Mouse (Mus musculus) neutrophil, adult 5-6 weeks (primary cell): ENCODE measurements around the gene 9330161L09Rik. TPM values are rescaled to one million over a fixed set of nuclear protein-coding genes. Genes with fewer than 3 reads are reported as not detected.
"Not testable (repeated sequence)": the region's sequence is repeated elsewhere in the genome, so short reads cannot be mapped to it uniquely, and the experiment has no call there.

Source experiments
- ATAC-seq: fragments of 151-379, 151-347 bp; 2 replicates; pipeline ENCODE4 v1.8.0; 2017; ENCODE audit warnings: mild to moderate bottlenecking, moderate TSS enrichment; ENCODE audit not compliant: insufficient number of reproducible peaks, poor library complexity, low FRiP score, severe bottlenecking; ENCODE audit errors: extremely low read depth
- total RNA-seq: library from RNA; stranded (forward); fragments of 200-1000 nt; gene quantifications from 2 replicates; pipeline ENCODE4 v1.2.3, GENCODE M21; 2017

The 9330161L09Rik gene
- 1.6 and 2.3 TPM in 2 replicates for total RNA-seq

- no peak for ATAC-seq
Observed at GRCm38 (mm10) chr12:103407720-103408119, at the start of gene 9330161L09Rik. Gene 9330161L09Rik (minus strand): TSS chr12:103407820.

DNA sequence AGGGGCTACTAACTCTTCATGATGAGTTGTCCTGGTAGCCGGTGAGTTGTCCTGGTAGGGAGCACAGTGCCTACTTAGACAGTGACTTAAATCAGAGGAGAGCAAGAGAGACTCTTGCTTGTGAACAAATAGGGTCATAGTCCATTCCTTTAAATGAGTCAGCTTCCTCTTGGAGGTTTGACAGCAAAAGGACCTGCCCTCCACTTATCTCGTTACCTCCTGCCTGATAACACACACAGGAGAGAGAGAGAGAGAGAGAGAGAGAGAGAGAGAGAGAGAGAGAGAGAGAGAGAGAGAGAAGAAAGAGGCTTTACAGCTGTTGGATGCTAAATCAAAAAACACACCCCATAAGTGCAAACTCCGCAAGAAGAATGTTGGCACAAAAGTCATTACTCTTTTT lies 49.5 kb upstream of the 9330161L09Rik start, which contains the start of gene Ifi27l2b:
TSS of gene Ifi27l2b (minus strand) at position 84 of the 400 bp plus-strand sequence.
- ATAC-seq, result no peak

DNA sequence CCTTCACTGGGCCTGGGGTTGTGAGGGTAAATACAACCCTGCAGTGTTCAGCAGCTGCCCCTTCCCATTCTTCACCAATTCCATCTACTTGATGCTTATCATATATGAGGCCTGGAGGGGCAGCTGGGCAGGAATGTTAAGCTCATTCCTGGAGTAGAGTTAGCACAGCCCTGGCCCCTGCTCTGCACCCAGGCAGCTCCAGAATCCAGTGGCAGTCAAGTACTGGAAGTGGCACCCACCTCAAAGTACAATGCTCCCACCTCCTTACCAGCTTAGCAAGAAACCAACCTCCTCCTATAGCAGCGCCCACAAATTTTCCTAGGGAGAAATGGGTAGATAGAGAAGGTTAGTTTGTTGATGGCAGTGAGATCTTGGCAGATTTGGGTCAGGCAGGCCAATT lies 49.1 kb upstream of the 9330161L09Rik start:
- not testable (repeated sequence) for ATAC-seq

- no peak for ATAC-seq
Observed at GRCm38 (mm10) chr12:103453361-103453760, 45.7 kb upstream of the 9330161L09Rik start.

GRCm38 (mm10) chr12:103445060-103445459 lies 37.4 kb upstream of the 9330161L09Rik start:
- ATAC-seq, result no peak

- not testable (repeated sequence) for ATAC-seq
Observed at GRCm38 (mm10) chr12:103444261-103444660, 36.6 kb upstream of the 9330161L09Rik start.

- ATAC-seq, result peak; percentile 69
Observed at GRCm38 (mm10) chr12:103443524-103443923, 35.9 kb upstream of the 9330161L09Rik start, which contains the start of gene Ifi27l2a. Gene Ifi27l2a (minus strand): TSS chr12:103443680.

GRCm38 (mm10) chr12:103437601-103438000 lies 30.0 kb upstream of the 9330161L09Rik start:
- ATAC-seq, result no peak

- ATAC-seq, result no peak
Observed at GRCm38 (mm10) chr12:103434861-103435260, 27.2 kb upstream of the 9330161L09Rik start.

- ATAC-seq, result peak; percentile 91
Observed at GRCm38 (mm10) chr12:103433986-103434731, 26.5 kb upstream of the 9330161L09Rik start, which contains the start of gene Ifi27. Gene Ifi27 (plus strand): TSS chr12:103434211.

DNA sequence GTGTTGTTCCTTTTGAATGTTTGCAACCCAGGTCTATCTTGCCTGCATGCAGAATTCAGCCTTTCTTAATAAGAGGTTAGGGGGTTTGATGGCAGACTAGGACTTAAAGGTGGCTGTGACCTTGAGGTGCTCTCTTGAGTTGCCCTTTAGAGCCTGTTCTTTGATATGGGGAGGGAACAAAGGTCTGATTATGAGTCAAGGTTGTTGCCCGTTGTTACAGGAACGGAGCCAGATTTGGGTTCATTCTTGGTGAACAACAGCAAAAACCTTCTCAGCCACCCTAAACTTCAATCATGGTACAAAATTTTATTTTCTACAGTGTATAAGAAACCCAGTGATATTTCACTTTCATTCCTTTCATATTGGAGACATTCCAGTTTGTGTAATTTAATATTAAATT lies 25.8 kb upstream of the 9330161L09Rik start:
- no peak for ATAC-seq

DNA sequence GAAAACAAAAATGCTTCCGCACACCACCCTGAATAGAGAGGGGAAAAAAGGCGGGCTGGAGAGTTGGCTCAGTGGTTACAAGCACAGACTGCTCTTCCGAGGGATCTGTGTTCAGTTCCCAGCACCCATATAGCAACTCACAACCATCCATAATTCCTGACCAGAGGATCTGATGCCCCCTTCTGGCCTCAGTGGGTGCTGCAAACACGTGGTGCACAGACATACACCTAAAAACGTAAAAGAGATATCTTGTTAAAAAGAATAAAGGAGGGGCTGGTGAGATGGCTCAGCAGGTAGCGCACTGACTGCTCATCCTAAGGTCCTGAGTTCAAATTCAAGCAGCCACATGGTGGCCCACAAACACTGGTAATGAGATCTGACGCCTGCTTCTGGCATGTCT lies 19.1 kb upstream of the 9330161L09Rik start:
- no peak for ATAC-seq

GRCm38 (mm10) chr12:103425729-103426470 lies 18.3 kb upstream of the 9330161L09Rik start, which contains the start of gene Ddx24:
Gene Ddx24 (minus strand): TSS chr12:103425830.
- peak; percentile 99 for ATAC-seq

- ATAC-seq, result no peak
Observed at GRCm38 (mm10) chr12:103425016-103425728, 17.6 kb upstream of the 9330161L09Rik start.

DNA sequence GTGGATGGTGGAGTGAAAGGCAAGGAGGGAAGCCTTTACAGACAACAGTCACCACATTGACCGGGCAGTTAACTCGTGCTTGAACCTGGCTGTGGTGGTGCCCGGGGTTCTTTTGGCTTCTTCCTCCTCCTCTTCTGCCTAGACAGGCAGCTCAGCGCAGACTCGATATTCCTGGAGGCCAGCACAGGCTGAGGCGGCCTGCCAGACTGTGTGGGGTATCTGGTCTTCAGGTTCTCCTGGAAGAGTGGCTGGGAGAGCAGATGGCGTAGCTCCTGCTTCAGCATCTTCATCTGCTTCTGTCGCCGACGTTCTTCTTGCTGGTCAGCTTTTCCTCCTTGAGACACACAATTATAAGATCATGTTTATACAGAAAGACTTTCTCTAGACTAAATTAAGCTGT lies 524 bp upstream of the 9330161L09Rik start:
- ATAC-seq, result no peak

DNA sequence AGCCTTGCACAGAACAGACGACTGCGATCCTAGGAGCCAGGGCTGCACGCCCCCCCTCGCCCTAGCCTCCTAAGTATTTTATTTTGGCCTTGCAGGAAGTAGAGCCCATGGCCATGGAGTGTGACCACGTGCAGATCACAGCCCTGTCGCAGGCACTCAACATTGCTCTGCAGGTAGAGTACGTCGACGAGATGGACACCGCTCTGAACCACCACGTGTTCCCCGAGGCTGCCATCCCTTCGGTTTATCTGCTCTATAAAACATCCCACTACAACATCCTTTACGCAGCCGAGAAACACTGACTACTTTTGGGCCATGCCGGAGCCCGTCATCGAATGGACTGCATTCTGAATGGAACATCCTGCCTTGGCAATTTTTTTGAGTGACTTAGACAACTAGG lies 3.5 kb downstream of the 9330161L09Rik start:
- ATAC-seq, result no peak

DNA sequence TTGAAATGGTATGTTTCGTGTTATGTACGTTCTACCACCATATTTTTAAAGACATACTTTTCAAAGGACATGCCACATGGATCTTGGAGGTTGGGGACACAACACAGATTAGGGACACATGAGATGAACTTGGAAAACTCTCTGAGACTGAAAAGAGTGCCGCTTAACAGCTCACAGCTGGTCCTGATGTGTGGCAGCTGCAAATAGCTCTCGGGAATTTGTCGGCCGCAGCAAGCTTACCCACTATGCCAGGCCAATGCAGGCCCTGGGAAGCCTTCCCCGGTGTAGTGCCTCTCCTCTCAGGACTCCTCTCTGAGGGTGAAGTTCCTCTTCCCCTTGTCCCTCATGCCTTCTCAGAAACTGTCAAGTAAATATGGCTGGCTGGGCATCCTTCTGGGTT lies 10.9 kb downstream of the 9330161L09Rik start:
- ATAC-seq, result no peak

DNA sequence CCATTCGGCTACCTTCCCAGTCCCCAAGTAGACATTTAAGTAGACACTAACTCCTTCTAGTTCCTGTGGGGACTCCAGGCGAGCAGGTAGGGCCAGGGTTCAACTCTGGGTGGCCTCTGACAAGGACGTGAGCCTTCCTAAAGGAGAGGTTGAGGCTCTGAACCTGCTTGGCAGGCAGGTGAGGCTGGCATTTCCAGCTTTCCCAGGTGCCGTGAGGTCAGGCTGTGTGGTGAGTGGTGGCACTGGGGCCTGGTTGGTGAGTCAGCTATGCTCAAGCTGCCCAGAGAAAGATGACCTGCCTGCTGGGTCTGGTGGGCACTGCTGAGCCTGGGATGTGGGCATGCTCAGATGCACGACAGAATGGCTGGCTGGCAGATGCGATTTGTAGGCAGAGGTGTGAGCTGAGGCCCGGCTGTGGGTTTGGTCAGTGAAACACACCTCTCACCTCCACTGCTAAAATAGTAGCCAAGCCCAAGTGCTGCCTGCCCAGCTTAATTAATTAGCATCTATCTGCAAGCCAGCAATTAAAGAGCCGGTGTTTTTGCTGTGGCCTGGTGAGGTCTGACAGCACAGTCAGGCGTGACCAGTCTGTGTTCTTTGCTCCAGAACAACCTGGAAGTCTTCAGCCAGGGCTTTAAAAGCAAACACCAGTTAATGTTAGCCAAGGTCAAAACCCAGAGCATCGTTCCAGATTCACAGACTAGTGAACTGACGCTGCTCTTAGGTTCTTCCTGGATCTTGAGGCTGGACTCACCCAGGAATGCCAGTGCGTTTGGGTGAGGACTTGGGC lies 11.9 kb downstream of the 9330161L09Rik start:
- ATAC-seq, result no peak
